Mouse (Mus musculus) spleen, embryonic (tissue): ENCODE data around the gene Dner.

Experiments used
- CTCF ChIA-PET: fragments of 350-600 bp; sonication (Branson Sonifier 250); formaldehyde crosslinking; loops from one replicate; lab custom pipeline; 2022; lab: Charles Lee

Gene Dner

GRCm38 (mm10) chr1:84402154-84402553 lies 293.9 kb downstream of the Dner start:
- CTCF ChIA-PET = no interaction called here

GRCm38 (mm10) chr1:84399671-84400070 lies 296.4 kb downstream of the Dner start:
- CTCF ChIA-PET = no interaction called here

GRCm38 (mm10) chr1:84399118-84399517 lies 296.9 kb downstream of the Dner start:
- CTCF ChIA-PET = no interaction called here

GRCm38 (mm10) chr1:84396787-84397186 lies 299.2 kb downstream of the Dner start:
- CTCF ChIA-PET = no interaction called here

- CTCF ChIA-PET = no interaction called here
These were observed 300.1 kb downstream of the Dner start for GRCm38 (mm10) chr1:84395928-84396327.

- CTCF ChIA-PET = no interaction called here
These were observed 305.1 kb downstream of the Dner start for GRCm38 (mm10) chr1:84390961-84391360.

- CTCF ChIA-PET = no interaction called here
These were observed 308.4 kb downstream of the Dner start for GRCm38 (mm10) chr1:84387616-84388015.

GRCm38 (mm10) chr1:84386481-84387146 lies 309.4 kb downstream of the Dner start:
- CTCF ChIA-PET = no interaction called here

GRCm38 (mm10) chr1:84382709-84383108 lies 313.3 kb downstream of the Dner start:
- CTCF ChIA-PET = no interaction called here

- CTCF ChIA-PET = no interaction called here
These were observed 314.0 kb downstream of the Dner start for GRCm38 (mm10) chr1:84382064-84382463.

GRCm38 (mm10) chr1:84380895-84381294 lies 315.1 kb downstream of the Dner start:
- CTCF ChIA-PET = no interaction called here

GRCm38 (mm10) chr1:84367733-84368132 lies 328.3 kb downstream of the Dner start:
- CTCF ChIA-PET = interaction anchor here (0.7 kb wide), 1 partner anchor 38 kb away, joined by 5 read pairs; no protein-coding TSS in a partner anchor

GRCm38 (mm10) chr1:84366553-84366952 lies 329.5 kb downstream of the Dner start:
- CTCF ChIA-PET = no interaction called here

- CTCF ChIA-PET = no interaction called here
These were observed 332.1 kb downstream of the Dner start, which contains the start of gene Pid1 for GRCm38 (mm10) chr1:84363967-84364366. Gene Pid1, minus strand, starts transcription at chr1:84364180.

- CTCF ChIA-PET = no interaction called here
These were observed 333.1 kb downstream of the Dner start for GRCm38 (mm10) chr1:84362709-84363617.

GRCm38 (mm10) chr1:84362209-84362608 lies 333.8 kb downstream of the Dner start:
- CTCF ChIA-PET = no interaction called here

- CTCF ChIA-PET = no interaction called here
These were observed 334.6 kb downstream of the Dner start for GRCm38 (mm10) chr1:84361389-84361788.

GRCm38 (mm10) chr1:84359611-84360500 lies 336.2 kb downstream of the Dner start:
- CTCF ChIA-PET = no interaction called here

- CTCF ChIA-PET = no interaction called here
These were observed 338.8 kb downstream of the Dner start for GRCm38 (mm10) chr1:84357216-84357615.

- CTCF ChIA-PET = interaction anchor here (0.7 kb wide), 1 partner anchor 139 kb away, joined by 3 read pairs; no protein-coding TSS in a partner anchor
These were observed 345.8 kb downstream of the Dner start for GRCm38 (mm10) chr1:84350262-84350661.

GRCm38 (mm10) chr1:84347796-84348476 lies 348.1 kb downstream of the Dner start:
- CTCF ChIA-PET = no interaction called here
